Mouse (Mus musculus) C2C12 (cell line): ENCODE data around the gene Tspan15.

ENCODE experiments used
- CEBPB ChIP-seq: IDR thresholded peaks from one replicate; pipeline ENCODE4 v1.6.1; 2011; ENCODE audit warnings: low read depth, mild to moderate bottlenecking, control low read depth, moderate library complexity
- CTCF ChIP-seq: IDR thresholded peaks from one replicate; pipeline ENCODE4 v1.5.1; 2011; ENCODE audit not compliant: control insufficient read depth, insufficient read depth, insufficient read length
- MAX ChIP-seq: IDR thresholded peaks from one replicate; pipeline ENCODE4 v1.6.1; 2011; ENCODE audit warnings: mild to moderate bottlenecking, control low read depth
- MYOD1 ChIP-seq: IDR thresholded peaks from one replicate; pipeline ENCODE4 v1.6.1; 2011; ENCODE audit warnings: low read depth; ENCODE audit not compliant: control insufficient read depth, insufficient read length
- USF1 ChIP-seq: IDR thresholded peaks from one replicate; pipeline ENCODE4 v1.6.1; 2011; ENCODE audit warnings: low read depth, mild to moderate bottlenecking, control low read depth, moderate library complexity

GRCm38 (mm10) chr10:62247815-62248214, 16.8 kb upstream of the Tspan15 start:
- TF ChIP-seq CTCF (no peak), MAX (no peak), CEBPB (no peak), USF1 (no peak), MYOD1 (no peak)
